Mouse (Mus musculus): ENCODE data around the gene Gabra1. TPM values are rescaled to one million over a fixed set of nuclear protein-coding genes. Genes with fewer than 3 reads are reported as not detected.

Gene Gabra1
- polyA plus RNA-seq, 2 experiments = 0.05 to 0.06 TPM

GRCm38 (mm10) chr11:42151396-42151795 lies 31.3 kb downstream of the Gabra1 start:
- no peak for ATAC-seq (ENCODE audit: insufficient read depth)
- TF ChIP-seq EP300 (IDR thresholded peaks at IDR 0.05; ENCODE audit: low read depth) = no peak
- TF ChIP-seq CTCF (IDR thresholded peaks at IDR 0.05; ENCODE audit: low read depth) = no peak
- 65% methylated on average over 5 of the region's 5 CpGs for WGBS (ENCODE audit: insufficient replicate concordance)

GRCm38 (mm10) chr11:42116931-42117330 lies 65.8 kb downstream of the Gabra1 start:
- no peak overlapping the region for H3K4me2 ChIP-seq (ENCODE audit: low read depth)
- no peaks in the 10 kb centered on the region for H3K36me3 ChIP-seq (replicated peaks; ENCODE audit: control insufficient read depth, insufficient read depth, low read depth)
- no peak overlapping the region for H3K27ac ChIP-seq
- TF ChIP-seq EP300 (IDR thresholded peaks at IDR 0.05; ENCODE audit: low read depth) = no peak
- no peak for TF ChIP-seq CTCF (IDR thresholded peaks at IDR 0.05; ENCODE audit: low read depth)
- WGBS (ENCODE audit: insufficient replicate concordance) = 76% methylated on average over 1 of the region's 1 CpGs
- H3K9ac ChIP-seq (replicated peaks) = no peak overlapping the region
- no peak overlapping the region for H3K4me3 ChIP-seq (ENCODE audit: insufficient read depth in 1 of 2, low read depth in 2 of 2, low read length in 2 of 2)
- H3K27me3 ChIP-seq (ENCODE audit: control insufficient read depth, insufficient read depth, low read length) = no peaks in the 10 kb centered on the region
- DNase-seq (ENCODE audit: low read depth in 3 of 3, low spot score in 3 of 3) = no peak
- no peak for ATAC-seq (ENCODE audit: insufficient read depth)
- H3K4me1 ChIP-seq (replicated peaks; ENCODE audit: control insufficient read depth in 2 of 2, insufficient read depth in 2 of 2, low read length in 1 of 2) = no peaks in the 10 kb centered on the region
- no peaks in the 10 kb centered on the region for H3K9me3 ChIP-seq (ENCODE audit: control insufficient read depth, low read length)

More at GRCm38 (mm10) chr11:42151396-42151795, 31.3 kb downstream of the Gabra1 start:
- no peak overlapping the region for H3K4me3 ChIP-seq (ENCODE audit: insufficient read depth in 1 of 2, low read depth in 2 of 2, low read length in 2 of 2)
- H3K4me2 ChIP-seq (ENCODE audit: low read depth) = no peak overlapping the region
- no peaks in the 10 kb centered on the region for H3K4me1 ChIP-seq (replicated peaks; ENCODE audit: control insufficient read depth in 2 of 2, insufficient read depth in 2 of 2, low read length in 1 of 2)
- no peaks in the 10 kb centered on the region for H3K27me3 ChIP-seq (ENCODE audit: control insufficient read depth, insufficient read depth, low read length)
- no peaks in the 10 kb centered on the region for H3K36me3 ChIP-seq (replicated peaks; ENCODE audit: control insufficient read depth, insufficient read depth, low read depth)
- DNase-seq (ENCODE audit: low read depth in 3 of 3, low spot score in 3 of 3) = no peak
- no peak overlapping the region for H3K27ac ChIP-seq
- no peaks in the 10 kb centered on the region for H3K9me3 ChIP-seq (ENCODE audit: control insufficient read depth, low read length)
- H3K9ac ChIP-seq (replicated peaks) = no peak overlapping the region

- Histone ChIP-seq H3K27me3 (ENCODE audit: control insufficient read depth, insufficient read depth, low read length) (no peaks in the 10 kb centered on the region), H3K9me3 (ENCODE audit: control insufficient read depth, low read length) (no peaks in the 10 kb centered on the region), H3K9ac (replicated peaks) (no peak overlapping the region), H3K4me2 (ENCODE audit: low read depth) (no peak overlapping the region), H3K4me1 (replicated peaks; ENCODE audit: control insufficient read depth in 2 of 2, insufficient read depth in 2 of 2, low read length in 1 of 2) (no peaks in the 10 kb centered on the region), H3K27ac (no peak overlapping the region), H3K4me3 (ENCODE audit: insufficient read depth in 1 of 2, low read depth in 2 of 2, low read length in 2 of 2) (no peak overlapping the region), H3K36me3 (replicated peaks; ENCODE audit: control insufficient read depth, insufficient read depth, low read depth) (no peaks in the 10 kb centered on the region)
- ATAC-seq (ENCODE audit: insufficient read depth) (no peak), DNase-seq (ENCODE audit: low read depth in 3 of 3, low spot score in 3 of 3) (no peak)
- TF ChIP-seq CTCF (IDR thresholded peaks at IDR 0.05; ENCODE audit: low read depth) = no peak
- no peak for TF ChIP-seq EP300 (IDR thresholded peaks at IDR 0.05; ENCODE audit: low read depth)
- WGBS (ENCODE audit: insufficient replicate concordance) = 46% methylated on average over 1 of the region's 1 CpGs
Observed at GRCm38 (mm10) chr11:42110051-42110450, 72.7 kb downstream of the Gabra1 start.

GRCm38 (mm10) chr11:42109627-42110026 lies 73.1 kb downstream of the Gabra1 start:
- no peak overlapping the region for H3K4me2 ChIP-seq (ENCODE audit: low read depth)
- H3K4me3 ChIP-seq (ENCODE audit: insufficient read depth in 1 of 2, low read depth in 2 of 2, low read length in 2 of 2) = no peak overlapping the region
- no peak overlapping the region for H3K27ac ChIP-seq
- DNase-seq (ENCODE audit: low read depth in 3 of 3, low spot score in 3 of 3) (no peak), ATAC-seq (ENCODE audit: insufficient read depth) (no peak)
- H3K9ac ChIP-seq (replicated peaks) = no peak overlapping the region
- H3K4me1 ChIP-seq (replicated peaks; ENCODE audit: control insufficient read depth in 2 of 2, insufficient read depth in 2 of 2, low read length in 1 of 2) = no peaks in the 10 kb centered on the region
- no peaks in the 10 kb centered on the region for H3K27me3 ChIP-seq (ENCODE audit: control insufficient read depth, insufficient read depth, low read length)
- H3K9me3 ChIP-seq (ENCODE audit: control insufficient read depth, low read length) = no peaks in the 10 kb centered on the region
- TF ChIP-seq CTCF (IDR thresholded peaks at IDR 0.05; ENCODE audit: low read depth) = no peak
- TF ChIP-seq EP300 (IDR thresholded peaks at IDR 0.05; ENCODE audit: low read depth) = no peak
- H3K36me3 ChIP-seq (replicated peaks; ENCODE audit: control insufficient read depth, insufficient read depth, low read depth) = no peaks in the 10 kb centered on the region

- Histone ChIP-seq H3K4me3 (ENCODE audit: insufficient read depth in 1 of 2, low read depth in 2 of 2, low read length in 2 of 2) (no peak overlapping the region), H3K9me3 (ENCODE audit: control insufficient read depth, low read length) (no peaks in the 10 kb centered on the region), H3K36me3 (replicated peaks; ENCODE audit: control insufficient read depth, insufficient read depth, low read depth) (no peaks in the 10 kb centered on the region), H3K9ac (replicated peaks) (no peak overlapping the region), H3K4me2 (ENCODE audit: low read depth) (no peak overlapping the region), H3K27ac (no peak overlapping the region), H3K4me1 (replicated peaks; ENCODE audit: control insufficient read depth in 2 of 2, insufficient read depth in 2 of 2, low read length in 1 of 2) (no peaks in the 10 kb centered on the region), H3K27me3 (ENCODE audit: control insufficient read depth, insufficient read depth, low read length) (no peaks in the 10 kb centered on the region)
- ATAC-seq (ENCODE audit: insufficient read depth) = no peak
- TF ChIP-seq CTCF (IDR thresholded peaks at IDR 0.05; ENCODE audit: low read depth) (no peak), EP300 (IDR thresholded peaks at IDR 0.05; ENCODE audit: low read depth) (no peak)
- DNase-seq (ENCODE audit: low read depth in 3 of 3, low spot score in 3 of 3) = no peak
- WGBS (ENCODE audit: insufficient replicate concordance) = 59% methylated on average over 2 of the region's 2 CpGs
Observed at GRCm38 (mm10) chr11:42095556-42095955, 87.2 kb downstream of the Gabra1 start.

Other genes with a start within 250 kb of the Gabra1 start
- gene Gabrg2, start 182.1 kb downstream of the Gabra1 start, polyA plus RNA-seq (2012; rRNA removed) = 0.02 TPM in 1 of 2 replicates, not detected in the other
- not detected in 2 replicates for gene Gabrg2, start 182.1 kb downstream of the Gabra1 start, polyA plus RNA-seq (2014; fragmentation: Nextera tagmentation; extraction: Ambion mirVana)
- gene Gabra6, start 138.1 kb upstream of the Gabra1 start, polyA plus RNA-seq (2012; rRNA removed) = not detected in 2 replicates
- gene Gabra6, start 138.1 kb upstream of the Gabra1 start, polyA plus RNA-seq (2014; fragmentation: Nextera tagmentation; extraction: Ambion mirVana) = not detected in 2 replicates
- gene Gabrb2, start 236.8 kb upstream of the Gabra1 start, polyA plus RNA-seq (2012; rRNA removed) = 0.02 TPM in 1 of 2 replicates, not detected in the other
- gene Gabrb2, start 236.8 kb upstream of the Gabra1 start, polyA plus RNA-seq (2014; fragmentation: Nextera tagmentation; extraction: Ambion mirVana) = 0.03 TPM in 1 of 2 replicates, not detected in the other

Data from liver, embryonic 14.5 days (tissue).